Mouse (Mus musculus) forebrain, embryonic 12.5 days (tissue): ENCODE data around the gene Zfp768. TPM values are rescaled to one million over a fixed set of nuclear protein-coding genes. Genes with fewer than 3 reads are reported as not detected.
"Not testable (repeated sequence)": the region's sequence is repeated elsewhere in the genome, so short reads cannot be mapped to it uniquely, and the experiment has no call there.

Source experiments
- ATAC-seq: fragments of 200-750 bp; cut with Nextera tagmentation; 2 replicates; pipeline ENCODE4 v1.8.0; 2017; ENCODE audit warnings: moderate TSS enrichment; ENCODE audit not compliant: low FRiP score
- H3K27ac ChIP-seq: fragments of 300-500 bp; sonication (generic); 2 replicates; pipeline ENCODE4 v1.5.1; 2016; ENCODE audit warnings: mild to moderate bottlenecking
- H3K27me3 ChIP-seq: fragments of 300-500 bp; sonication (generic); 2 replicates; pipeline ENCODE4 v1.6.1; 2016; ENCODE audit warnings: mild to moderate bottlenecking
- H3K36me3 ChIP-seq: fragments of 300-500 bp; sonication (generic); replicated peaks from 2 replicates; pipeline ENCODE4 v1.6.1; 2016; ENCODE audit warnings: mild to moderate bottlenecking
- H3K4me1 ChIP-seq: fragments of 300-500 bp; sonication (generic); 2 replicates; pipeline ENCODE4 v1.6.1; 2016
- H3K4me2 ChIP-seq: fragments of 300-500 bp; sonication (generic); 2 replicates; pipeline ENCODE4 v1.6.1; 2016; ENCODE audit warnings: mild to moderate bottlenecking, moderate library complexity
- H3K4me3 ChIP-seq: fragments of 300-500 bp; sonication (generic); replicated peaks from 2 replicates; pipeline ENCODE4 v1.5.1; 2016; ENCODE audit warnings: mild to moderate bottlenecking
- H3K9ac ChIP-seq: fragments of 300-500 bp; sonication (generic); 2 replicates; pipeline ENCODE4 v1.6.1; 2016; ENCODE audit warnings: mild to moderate bottlenecking
- H3K9me3 ChIP-seq: fragments of 300-500 bp; sonication (generic); 2 replicates; pipeline ENCODE4 v1.6.1; 2016
- WGBS: fragments of 180-500 bp; shearing (Covaris S2); methylation state at CpG from one replicate; pipeline ENCODE4 v1.1.7; 2016; 5-methylcytosine and 5-hydroxymethylcytosine counted together
- polyA plus RNA-seq: library from polyadenylated mRNA; unstranded; fragments of >200 nt; fragmentation: Nextera tagmentation; extraction: Ambion mirVana; gene quantifications from 2 replicates; pipeline ENCODE4 v1.2.1, GENCODE M21; 2016

Zfp768 gene
- polyA plus RNA-seq, 1 experiment from 2014 or later: 16.3 TPM

DNA sequence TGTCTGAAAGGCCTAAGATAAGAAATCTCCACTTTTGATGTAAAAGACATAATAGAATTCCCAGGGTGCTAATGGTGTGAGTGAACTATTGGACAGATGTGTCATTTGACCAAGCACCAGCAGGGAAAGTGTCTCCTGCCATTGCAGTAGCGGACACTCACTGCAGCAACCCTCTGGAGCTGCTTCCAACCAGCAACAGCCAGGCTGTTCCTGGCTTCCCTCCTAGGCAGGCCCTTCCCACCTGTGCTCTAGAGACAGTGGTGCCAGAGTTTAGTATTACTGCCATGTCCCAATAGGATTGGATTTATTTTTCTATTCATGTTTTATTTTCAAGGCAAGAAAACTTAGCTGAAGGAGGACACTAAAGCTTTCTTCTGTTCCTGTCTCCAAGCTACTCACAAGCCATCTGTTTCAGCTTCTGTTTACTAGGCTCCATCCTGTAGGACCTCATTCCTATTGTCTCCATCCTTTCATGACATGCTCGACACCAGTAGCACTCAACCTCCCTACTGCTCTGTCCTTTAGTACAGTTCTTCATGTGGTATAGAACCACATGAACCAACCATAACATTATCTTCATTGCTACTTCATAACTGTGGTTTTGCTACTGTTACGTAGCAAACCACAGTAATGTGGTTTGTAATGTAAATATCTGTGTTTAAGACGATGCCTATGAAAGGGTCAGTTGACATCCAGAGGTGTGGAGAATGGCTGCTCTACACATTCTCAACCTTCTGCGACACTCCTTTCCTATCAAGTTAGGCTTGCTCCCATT, 6.0 kb upstream of the Zfp768 start:
- Histone ChIP-seq H3K4me2 (no peak overlapping the region), H3K9me3 (no peaks in the 10 kb centered on the region), H3K36me3 (no peaks in the 10 kb centered on the region), H3K4me3 (no peak overlapping the region), H3K27me3 (0 out of 2 replicates have a peak, but pooled peaks cover 4% of the 10 kb centered on the region), H3K4me1 (peaks cover 6% of the 10 kb centered on the region), H3K27ac (no peak overlapping the region), H3K9ac (no peak overlapping the region)
- ATAC-seq: no peak
- WGBS: 86% methylated on average over 5 of the region's 5 CpGs

GRCm38 (mm10) chr7:127346676-127347075, 1.3 kb upstream of the Zfp768 start:
- H3K9ac ChIP-seq: no peak overlapping the region
- 12% methylated on average over 8 of the region's 8 CpGs for WGBS

GRCm38 (mm10) chr7:127345092-127345491, 297 bp downstream of the Zfp768 start:
- Histone ChIP-seq H3K9ac (peak overlapping the region; percentile 93), H3K4me3 (peak overlapping the region; percentile 87), H3K27ac (peak overlapping the region; percentile 83), H3K4me1 (peaks cover 19% of the 10 kb centered on the region), H3K9me3 (no peaks in the 10 kb centered on the region), H3K27me3 (0 out of 2 replicates have a peak, but pooled peaks cover 4% of the 10 kb centered on the region), H3K4me2 (peak overlapping the region; percentile 87), H3K36me3 (peaks cover 29% of the 10 kb centered on the region)
- ATAC-seq: peak; percentile 34
- WGBS: under 1% methylated on average over 41 of the region's 42 CpGs

More at GRCm38 (mm10) chr7:127346676-127347075, 1.3 kb upstream of the Zfp768 start:
- 0 out of 2 replicates have a peak, but pooled peaks cover 4% of the 10 kb centered on the region for H3K27me3 ChIP-seq
- H3K27ac ChIP-seq: no peak overlapping the region
- no peaks in the 10 kb centered on the region for H3K9me3 ChIP-seq
- ATAC-seq: no peak
- peaks cover 19% of the 10 kb centered on the region for H3K4me1 ChIP-seq
- H3K36me3 ChIP-seq: peaks cover 21% of the 10 kb centered on the region
- peak overlapping the region; percentile 87 for H3K4me2 ChIP-seq
- peak overlapping the region; percentile 87 for H3K4me3 ChIP-seq

GRCm38 (mm10) chr7:127344371-127344770, 1.0 kb downstream of the Zfp768 start:
- Histone ChIP-seq H3K9me3 (no peaks in the 10 kb centered on the region), H3K9ac (peak overlapping the region; percentile 93), H3K4me2 (peak overlapping the region; percentile 87), H3K27ac (no peak overlapping the region), H3K27me3 (0 out of 2 replicates have a peak, but pooled peaks cover 4% of the 10 kb centered on the region), H3K36me3 (peaks cover 29% of the 10 kb centered on the region), H3K4me3 (peak overlapping the region; percentile 87), H3K4me1 (peaks cover 19% of the 10 kb centered on the region)
- no peak for ATAC-seq
- 91% methylated on average over 8 of the region's 8 CpGs for whole genome bisulfite sequencing

- no peaks in the 10 kb centered on the region for H3K9me3 ChIP-seq
- ATAC-seq: no peak
These were observed 1.9 kb downstream of the Zfp768 start for GRCm38 (mm10) chr7:127343351-127344019.

GRCm38 (mm10) chr7:127342888-127343287, 2.5 kb downstream of the Zfp768 start:
- ATAC-seq: no peak
- 97% methylated on average over 7 of the region's 7 CpGs for WGBS
- H3K27me3 ChIP-seq: 0 out of 2 replicates have a peak, but pooled peaks cover 4% of the 10 kb centered on the region
- no peak overlapping the region for H3K4me2 ChIP-seq
- H3K27ac ChIP-seq: no peak overlapping the region
- H3K36me3 ChIP-seq: peaks cover 29% of the 10 kb centered on the region
- H3K4me1 ChIP-seq: peaks cover 19% of the 10 kb centered on the region
- H3K9me3 ChIP-seq: no peaks in the 10 kb centered on the region
- no peak overlapping the region for H3K4me3 ChIP-seq
- no peak overlapping the region for H3K9ac ChIP-seq

More at GRCm38 (mm10) chr7:127343351-127344019, 1.9 kb downstream of the Zfp768 start:
- H3K27me3 ChIP-seq: 0 out of 2 replicates have a peak, but pooled peaks cover 4% of the 10 kb centered on the region
- WGBS: 95% methylated on average over 38 of the region's 38 CpGs
- H3K36me3 ChIP-seq: peaks cover 29% of the 10 kb centered on the region
- no peak overlapping the region for H3K4me2 ChIP-seq
- no peak overlapping the region for H3K27ac ChIP-seq
- peaks cover 19% of the 10 kb centered on the region for H3K4me1 ChIP-seq
- no peak overlapping the region for H3K9ac ChIP-seq
- H3K4me3 ChIP-seq: no peak overlapping the region

DNA sequence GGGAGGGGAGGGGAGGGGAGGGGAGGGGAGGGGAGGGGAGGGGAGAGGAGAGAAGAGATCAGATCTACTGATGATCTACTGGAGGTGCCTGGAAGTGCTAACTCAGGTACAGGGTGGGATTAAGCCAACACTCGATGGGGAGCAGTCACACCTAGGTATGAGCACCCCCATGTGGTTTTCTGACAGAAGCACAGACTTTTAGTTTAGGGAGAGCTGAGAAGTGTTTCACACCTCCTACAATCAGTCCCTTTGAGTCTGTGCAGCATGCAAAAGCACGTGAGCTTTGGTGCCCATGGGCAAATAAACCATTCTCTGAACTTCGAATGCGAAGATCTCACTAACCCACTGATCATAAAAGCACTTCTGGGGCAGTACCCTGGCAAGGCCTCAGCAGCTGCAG, 3.1 kb downstream of the Zfp768 start:
- Histone ChIP-seq H3K27ac (no peak overlapping the region), H3K36me3 (peaks cover 29% of the 10 kb centered on the region), H3K9ac (no peak overlapping the region), H3K4me1 (peaks cover 19% of the 10 kb centered on the region), H3K4me2 (no peak overlapping the region), H3K9me3 (no peaks in the 10 kb centered on the region), H3K4me3 (no peak overlapping the region), H3K27me3 (0 out of 2 replicates have a peak, but pooled peaks cover 1% of the 10 kb centered on the region)
- 63% methylated on average over 4 of the region's 4 CpGs for WGBS
- ATAC-seq: no peak

DNA sequence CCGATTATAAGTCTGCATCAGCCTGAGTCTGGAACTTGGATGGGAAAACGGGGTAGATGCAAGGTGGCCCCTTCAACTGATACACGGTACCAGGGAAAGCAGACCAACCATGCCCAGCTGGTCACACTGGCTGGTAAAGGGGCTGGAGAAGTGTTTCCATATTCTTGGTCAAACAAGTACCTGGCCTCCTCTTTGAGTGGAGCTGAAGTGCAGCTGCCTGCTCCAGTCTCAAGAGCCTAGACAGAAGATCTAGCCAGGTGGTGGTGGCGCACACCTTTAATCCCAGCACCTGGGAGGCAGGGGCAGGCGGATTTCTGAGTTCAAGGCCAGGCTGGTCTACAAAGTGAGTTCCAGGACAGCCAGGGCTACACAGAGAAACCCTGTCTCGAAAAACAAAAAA, 3.5 kb downstream of the Zfp768 start:
- not testable (repeated sequence) for H3K4me2 ChIP-seq, H3K27me3 ChIP-seq, H3K9ac ChIP-seq, H3K4me3 ChIP-seq, H3K27ac ChIP-seq, H3K9me3 ChIP-seq, ATAC-seq
- peaks cover 29% of the 10 kb centered on the region for H3K36me3 ChIP-seq
- 90% methylated on average over 6 of the region's 6 CpGs for WGBS
- H3K4me1 ChIP-seq: peaks cover 18% of the 10 kb centered on the region

- ATAC-seq: no peak
- no peak overlapping the region for H3K27ac ChIP-seq
- H3K36me3 ChIP-seq: peaks cover 29% of the 10 kb centered on the region
- H3K4me1 ChIP-seq: peaks cover 13% of the 10 kb centered on the region
- no peak overlapping the region for H3K4me2 ChIP-seq
- H3K27me3 ChIP-seq: no peaks in the 10 kb centered on the region
- H3K9ac ChIP-seq: no peak overlapping the region; the same call in 1 of the 2 replicates
- 98% methylated on average over 8 of the region's 8 CpGs for WGBS
- H3K4me3 ChIP-seq: no peak overlapping the region
- no peaks in the 10 kb centered on the region for H3K9me3 ChIP-seq
These were observed 4.0 kb downstream of the Zfp768 start for GRCm38 (mm10) chr7:127341356-127341755.

GRCm38 (mm10) chr7:127337636-127338035, 7.8 kb downstream of the Zfp768 start:
- Histone ChIP-seq H3K9me3 (no peaks in the 10 kb centered on the region), H3K36me3 (peaks cover 14% of the 10 kb centered on the region), H3K4me1 (no peaks in the 10 kb centered on the region), H3K4me2 (no peak overlapping the region), H3K27ac (no peak overlapping the region), H3K9ac (no peak overlapping the region), H3K27me3 (no peaks in the 10 kb centered on the region), H3K4me3 (no peak overlapping the region)
- no peak for ATAC-seq
- WGBS: 82% methylated on average over 4 of the region's 4 CpGs

- ATAC-seq: no peak
- WGBS: 87% methylated on average over 4 of the region's 4 CpGs
- Histone ChIP-seq H3K36me3 (no peaks in the 10 kb centered on the region), H3K9ac (no peak overlapping the region), H3K27ac (no peak overlapping the region), H3K27me3 (no peaks in the 10 kb centered on the region), H3K4me3 (no peak overlapping the region), H3K4me1 (no peaks in the 10 kb centered on the region), H3K9me3 (no peaks in the 10 kb centered on the region), H3K4me2 (no peak overlapping the region)
These were observed 9.8 kb downstream of the Zfp768 start for GRCm38 (mm10) chr7:127335604-127336003.

DNA sequence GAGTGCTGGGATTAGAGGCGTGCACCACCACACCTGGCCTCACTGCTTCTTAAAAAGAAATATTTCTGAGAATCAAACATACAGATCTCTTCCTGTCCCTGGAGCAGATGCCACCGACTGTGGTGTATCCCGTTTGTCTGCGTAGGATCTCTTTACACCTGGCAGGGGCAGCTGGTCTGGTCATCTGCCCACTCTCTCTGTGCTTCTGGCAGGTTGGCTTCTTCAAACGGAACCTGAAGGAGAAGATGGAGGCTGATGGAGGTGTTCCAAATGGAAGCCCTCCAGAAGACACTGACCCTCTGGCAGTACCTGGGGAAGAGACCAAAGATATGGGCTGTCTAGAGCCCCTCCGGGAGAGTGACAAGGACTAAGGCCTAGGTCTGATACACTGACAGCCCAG, 12.1 kb downstream of the Zfp768 start:
- Histone ChIP-seq H3K9me3 (no peaks in the 10 kb centered on the region), H3K4me2 (no peak overlapping the region), H3K9ac (no peak overlapping the region), H3K36me3 (no peaks in the 10 kb centered on the region), H3K4me1 (no peaks in the 10 kb centered on the region), H3K27ac (no peak overlapping the region), H3K27me3 (no peaks in the 10 kb centered on the region), H3K4me3 (no peak overlapping the region)
- no peak for ATAC-seq
- WGBS: 83% methylated on average over 6 of the region's 6 CpGs
